Mouse (Mus musculus): ENCODE measurements around the gene Txnrd3. TPM values are rescaled to one million over a fixed set of nuclear protein-coding genes. Genes with fewer than 3 reads are reported as not detected.

Gene Txnrd3
- 6.6 and 8.0 TPM in 2 replicates for polyA plus RNA-seq (2015; fragmentation: Nextera tagmentation; extraction: Ambion mirVana)

DNA sequence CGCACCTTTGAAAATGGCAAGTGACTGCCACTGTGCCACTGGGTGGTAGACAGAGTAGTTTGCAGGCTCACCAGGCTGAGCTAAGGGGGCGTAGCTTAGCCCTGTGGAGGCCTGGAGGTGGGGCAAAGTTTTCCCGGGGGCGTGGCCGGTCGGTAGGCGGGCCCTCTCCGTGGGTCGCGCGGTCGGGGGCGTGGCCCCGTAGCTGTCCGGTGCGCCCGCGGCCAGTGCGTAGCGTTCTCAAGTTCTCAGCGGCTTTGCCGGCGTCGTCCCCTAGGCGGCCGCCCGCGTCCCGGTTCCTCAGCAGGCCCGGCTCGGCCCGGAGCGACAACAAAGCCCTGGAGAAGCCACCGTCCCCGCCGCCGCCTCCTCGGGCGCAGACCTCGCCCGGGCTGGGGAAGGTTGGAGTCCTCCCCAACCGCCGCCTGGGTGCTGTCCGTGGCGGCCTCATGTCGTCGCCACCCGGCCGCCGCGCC is at the start of gene Txnrd3:
Gene Txnrd3, plus strand, starts transcription at position 191 of the 473 bp plus-strand sequence.
- no peaks in the 10 kb centered on the region for H3K36me3 ChIP-seq (ENCODE audit: control insufficient read depth, insufficient read depth, low read length)
- H3K9ac ChIP-seq (ENCODE audit: low read length): peak within 1 kb of the TSS; percentile 78
- 0 out of 2 replicates have a peak, but pooled peaks cover 7% of the 10 kb centered on the region for H3K4me1 ChIP-seq (ENCODE audit: control insufficient read depth, insufficient read depth, low read length)
- no peaks in the 10 kb centered on the region for H3K27me3 ChIP-seq (ENCODE audit: control insufficient read depth, insufficient read depth, low read length)
- peak within 1 kb of the TSS; percentile 75 for H3K4me3 ChIP-seq (replicated peaks; ENCODE audit: low read length)
- WGBS: under 1% methylated on average over 50 of the region's 51 CpGs
- H3K27ac ChIP-seq (ENCODE audit: low read length): peak within 1 kb of the TSS; percentile 95
- no peaks in the 10 kb centered on the region for H3K9me3 ChIP-seq (replicated peaks; ENCODE audit: control insufficient read depth, low read length)
- peak within 1 kb of the TSS; percentile 90 for H3K4me2 ChIP-seq (ENCODE audit: low read depth, low read length)
- peak; percentile 93 for ATAC-seq (ENCODE audit: insufficient read depth, low FRiP score)

DNA sequence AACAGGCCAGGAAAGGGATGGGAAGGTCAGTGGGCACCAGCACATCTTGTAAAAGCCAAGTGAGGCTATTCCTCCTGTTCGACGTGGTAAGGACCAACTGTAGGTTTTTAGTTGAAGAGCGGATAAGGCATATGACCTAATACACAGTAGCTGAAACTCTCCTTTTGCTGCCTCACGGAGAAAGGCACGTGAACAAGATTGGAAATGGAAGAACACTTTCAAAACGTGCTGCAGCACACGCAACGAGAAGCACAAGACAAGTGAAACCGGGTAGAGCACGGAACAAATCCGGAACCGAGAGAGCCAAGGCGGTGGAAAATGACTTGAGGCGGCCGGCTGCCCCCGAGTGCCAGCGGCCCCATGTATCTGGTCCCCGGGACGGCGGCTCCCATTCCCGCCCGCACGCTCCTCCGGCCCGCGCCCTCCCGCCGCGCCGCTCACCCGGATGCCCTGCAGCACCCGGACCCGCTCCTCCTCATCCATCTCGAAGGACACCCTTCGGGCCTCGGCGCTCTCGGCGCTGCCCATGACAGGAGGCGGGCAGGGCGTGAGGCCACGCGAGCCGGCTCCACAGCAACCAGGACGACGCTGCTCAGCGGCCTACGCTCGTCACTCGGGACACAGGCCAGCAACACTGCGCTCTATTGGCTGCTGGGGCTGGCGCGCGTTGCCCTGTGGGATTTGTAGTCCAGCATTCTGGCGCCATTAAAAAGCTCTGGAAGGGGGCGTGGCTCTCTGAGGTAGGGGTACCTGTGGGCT is 48.6 kb upstream of the Txnrd3 start, which contains the start of gene Chchd6:
Gene Chchd6, minus strand, starts transcription at position 635 of the 759 bp plus-strand sequence.
- H3K27me3 ChIP-seq (ENCODE audit: control insufficient read depth, insufficient read depth, low read length): no peaks in the 10 kb centered on the region
- no peaks in the 10 kb centered on the region for H3K36me3 ChIP-seq (ENCODE audit: control insufficient read depth, insufficient read depth, low read length)
- H3K4me3 ChIP-seq (replicated peaks; ENCODE audit: low read length): peak within 1 kb of the TSS; percentile 83
- peak within 1 kb of the TSS; percentile 81 for H3K4me2 ChIP-seq (ENCODE audit: low read depth, low read length)
- H3K4me1 ChIP-seq (ENCODE audit: control insufficient read depth, insufficient read depth, low read length): no peaks in the 10 kb centered on the region
- peak within 1 kb of the TSS; percentile 86 for H3K9ac ChIP-seq (ENCODE audit: low read length)
- no peak within 1 kb of the TSS for H3K27ac ChIP-seq (ENCODE audit: low read length)
- WGBS: under 1% methylated on average over 56 of the region's 56 CpGs
- H3K9me3 ChIP-seq (replicated peaks; ENCODE audit: control insufficient read depth, low read length): no peaks in the 10 kb centered on the region
- ATAC-seq (ENCODE audit: insufficient read depth, low FRiP score): peak; percentile 100

DNA sequence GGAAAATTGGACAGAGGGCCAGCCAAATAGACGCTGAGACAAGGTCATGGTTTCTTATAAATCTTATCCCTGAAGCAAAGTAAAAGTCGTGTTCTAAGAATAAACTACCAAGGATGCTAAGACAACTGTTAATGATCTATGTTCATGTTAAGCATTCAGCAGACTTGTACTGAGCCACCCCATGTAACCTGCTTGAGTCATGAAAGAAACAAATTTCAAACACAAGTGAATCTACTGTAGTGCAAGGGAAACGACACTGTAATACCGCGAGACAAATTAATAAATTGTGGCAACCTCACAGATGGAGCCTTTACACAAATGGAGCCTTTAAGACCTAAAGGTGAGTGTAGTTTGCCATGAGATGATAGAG is 48.0 kb upstream of the Txnrd3 start:
- no peak overlapping the region for H3K9ac ChIP-seq (ENCODE audit: low read length)
- no peak for ATAC-seq (ENCODE audit: insufficient read depth, low FRiP score)
- no peaks in the 10 kb centered on the region for H3K4me1 ChIP-seq (ENCODE audit: control insufficient read depth, insufficient read depth, low read length)
- H3K27ac ChIP-seq (ENCODE audit: low read length): no peak overlapping the region
- no peaks in the 10 kb centered on the region for H3K9me3 ChIP-seq (replicated peaks; ENCODE audit: control insufficient read depth, low read length)
- no peaks in the 10 kb centered on the region for H3K27me3 ChIP-seq (ENCODE audit: control insufficient read depth, insufficient read depth, low read length)
- H3K36me3 ChIP-seq (ENCODE audit: control insufficient read depth, insufficient read depth, low read length): no peaks in the 10 kb centered on the region
- 23% methylated on average over 5 of the region's 5 CpGs for WGBS
- peak overlapping the region; percentile 83 for H3K4me3 ChIP-seq (replicated peaks; ENCODE audit: low read length)
- H3K4me2 ChIP-seq (ENCODE audit: low read depth, low read length): peak overlapping the region; percentile 81

DNA sequence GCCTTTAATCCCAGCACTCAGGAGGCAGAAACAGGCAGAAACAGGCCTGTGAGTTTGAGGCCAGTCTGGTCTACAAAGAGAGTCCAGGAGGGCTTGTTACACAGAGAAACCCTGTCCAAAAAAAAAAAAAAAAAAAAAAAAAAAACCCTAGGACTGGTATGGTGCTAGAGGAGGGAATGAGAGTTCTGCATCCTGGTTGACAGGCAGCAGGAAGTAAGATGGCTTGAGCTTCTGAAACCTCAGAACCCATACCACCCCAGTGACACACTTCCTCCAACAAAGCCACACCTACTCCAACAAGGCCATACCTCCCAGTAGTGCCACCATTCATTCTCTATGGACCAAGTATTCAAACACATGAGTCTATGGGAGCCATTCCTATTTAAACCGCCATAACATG is 47.3 kb upstream of the Txnrd3 start:
- Histone ChIP-seq H3K27me3 (ENCODE audit: control insufficient read depth, insufficient read depth, low read length) (no peaks in the 10 kb centered on the region), H3K4me3 (replicated peaks; ENCODE audit: low read length) (no peak overlapping the region), H3K4me1 (ENCODE audit: control insufficient read depth, insufficient read depth, low read length) (no peaks in the 10 kb centered on the region), H3K36me3 (ENCODE audit: control insufficient read depth, insufficient read depth, low read length) (no peaks in the 10 kb centered on the region), H3K9ac (ENCODE audit: low read length) (no peak overlapping the region), H3K27ac (ENCODE audit: low read length) (no peak overlapping the region), H3K4me2 (ENCODE audit: low read depth, low read length) (no peak overlapping the region), H3K9me3 (replicated peaks; ENCODE audit: control insufficient read depth, low read length) (no peaks in the 10 kb centered on the region)
- WGBS: 92% methylated on average over 1 of the region's 1 CpGs
- no peak for ATAC-seq (ENCODE audit: insufficient read depth, low FRiP score)

DNA sequence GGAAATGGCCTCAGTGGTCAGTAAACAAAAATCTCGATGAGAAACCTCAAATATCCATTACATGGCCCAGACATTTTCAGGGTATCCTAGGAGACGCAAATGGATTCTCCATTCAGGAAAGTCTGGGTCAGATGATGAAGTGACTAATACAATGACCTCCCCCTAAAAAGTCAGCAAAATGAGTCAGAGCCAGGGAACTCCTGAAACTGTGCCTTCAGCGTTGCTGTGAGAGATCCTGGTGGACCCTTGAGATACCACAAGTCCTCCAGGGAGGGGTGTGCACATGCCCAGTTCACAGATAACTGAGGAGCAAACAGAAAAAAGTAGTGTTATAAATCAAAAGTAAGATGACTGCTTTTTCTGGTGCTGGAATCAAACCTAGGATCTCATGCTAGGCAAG is 37.7 kb upstream of the Txnrd3 start:
- 55% methylated on average over 3 of the region's 3 CpGs for WGBS
- no peak for ATAC-seq (ENCODE audit: insufficient read depth, low FRiP score)
- no peaks in the 10 kb centered on the region for H3K4me1 ChIP-seq (ENCODE audit: control insufficient read depth, insufficient read depth, low read length)

DNA sequence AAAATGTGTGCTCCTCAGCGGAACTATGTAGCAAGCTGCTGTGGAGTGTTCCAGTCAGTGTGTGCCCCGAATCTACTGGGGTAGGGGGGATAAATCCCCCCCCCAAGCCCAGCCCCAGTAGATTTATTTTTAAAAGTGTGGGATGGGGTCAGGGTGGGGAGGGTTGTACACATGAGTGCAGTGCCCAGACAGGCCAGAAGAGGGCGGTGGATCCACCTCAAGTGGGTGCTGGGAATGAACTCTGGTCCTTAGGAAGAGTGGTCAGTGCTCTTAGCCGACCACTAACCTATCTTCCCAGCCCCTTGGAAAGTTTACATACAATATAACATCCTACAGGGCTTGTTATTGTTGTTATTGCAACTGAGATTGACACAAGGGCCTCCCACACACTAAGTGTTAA is 35.8 kb upstream of the Txnrd3 start:
- no peak overlapping the region for H3K27ac ChIP-seq (ENCODE audit: low read length)
- no peaks in the 10 kb centered on the region for H3K4me1 ChIP-seq (ENCODE audit: control insufficient read depth, insufficient read depth, low read length)
- H3K36me3 ChIP-seq (ENCODE audit: control insufficient read depth, insufficient read depth, low read length): no peaks in the 10 kb centered on the region
- no peak overlapping the region for H3K4me3 ChIP-seq (replicated peaks; ENCODE audit: low read length)
- ATAC-seq (ENCODE audit: insufficient read depth, low FRiP score): no peak
- WGBS: 37% methylated on average over 4 of the region's 4 CpGs
- H3K4me2 ChIP-seq (ENCODE audit: low read depth, low read length): no peak overlapping the region
- H3K9ac ChIP-seq (ENCODE audit: low read length): no peak overlapping the region
- H3K9me3 ChIP-seq (replicated peaks; ENCODE audit: control insufficient read depth, low read length): no peaks in the 10 kb centered on the region
- H3K27me3 ChIP-seq (ENCODE audit: control insufficient read depth, insufficient read depth, low read length): no peaks in the 10 kb centered on the region

More for the DNA sequence above, 37.7 kb upstream of the Txnrd3 start:
- H3K9me3 ChIP-seq (replicated peaks; ENCODE audit: control insufficient read depth, low read length): no peaks in the 10 kb centered on the region
- H3K36me3 ChIP-seq (ENCODE audit: control insufficient read depth, insufficient read depth, low read length): no peaks in the 10 kb centered on the region
- H3K4me2 ChIP-seq (ENCODE audit: low read depth, low read length): no peak overlapping the region
- H3K9ac ChIP-seq (ENCODE audit: low read length): no peak overlapping the region
- no peak overlapping the region for H3K27ac ChIP-seq (ENCODE audit: low read length)
- H3K27me3 ChIP-seq (ENCODE audit: control insufficient read depth, insufficient read depth, low read length): no peaks in the 10 kb centered on the region
- no peak overlapping the region for H3K4me3 ChIP-seq (replicated peaks; ENCODE audit: low read length)

DNA sequence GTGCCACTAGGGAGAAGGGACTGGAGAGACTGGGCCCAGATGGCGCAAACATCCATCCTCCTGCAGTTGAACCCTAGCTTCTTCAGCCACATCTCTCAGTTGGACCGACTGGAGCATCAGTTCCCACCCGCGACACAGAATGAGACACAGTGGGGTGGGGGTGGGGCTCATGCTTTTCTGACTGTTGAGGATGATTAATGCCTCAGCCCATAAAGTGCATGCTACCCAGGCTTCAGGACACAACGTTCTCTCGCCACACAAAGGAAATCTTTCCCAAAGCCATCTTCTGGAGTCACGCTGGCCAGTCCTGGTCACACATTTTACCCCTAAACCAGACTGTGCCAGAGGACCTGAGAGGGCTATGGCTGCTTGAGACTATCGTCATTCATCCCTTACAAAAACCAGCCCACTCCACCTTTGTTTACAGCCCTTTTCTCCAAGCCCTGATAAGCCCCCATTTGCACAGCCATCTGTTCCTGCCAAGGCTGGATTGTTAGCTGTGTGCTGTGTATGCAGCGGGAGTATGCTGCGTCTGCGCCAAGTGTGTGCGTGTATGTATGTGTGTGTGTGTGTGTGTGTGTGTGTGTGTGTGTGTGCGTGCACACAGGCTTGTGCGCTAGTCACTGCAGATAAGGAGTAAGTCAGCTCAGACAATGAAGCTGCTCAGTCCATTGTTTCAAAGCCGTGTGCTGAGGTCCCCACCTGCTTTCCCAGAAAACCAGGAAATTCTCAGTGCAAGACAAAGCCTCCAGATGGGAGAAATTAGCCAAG is 30.3 kb upstream of the Txnrd3 start:
- Histone ChIP-seq H3K4me1 (ENCODE audit: control insufficient read depth, insufficient read depth, low read length) (no peaks in the 10 kb centered on the region), H3K27me3 (ENCODE audit: control insufficient read depth, insufficient read depth, low read length) (no peaks in the 10 kb centered on the region), H3K9me3 (replicated peaks; ENCODE audit: control insufficient read depth, low read length) (no peaks in the 10 kb centered on the region), H3K4me2 (ENCODE audit: low read depth, low read length) (no peak overlapping the region), H3K36me3 (ENCODE audit: control insufficient read depth, insufficient read depth, low read length) (no peaks in the 10 kb centered on the region), H3K4me3 (replicated peaks; ENCODE audit: low read length) (no peak overlapping the region), H3K27ac (ENCODE audit: low read length) (no peak overlapping the region), H3K9ac (ENCODE audit: low read length) (no peak overlapping the region)
- WGBS: 28% methylated on average over 15 of the region's 15 CpGs
- peak; percentile 77 for ATAC-seq (ENCODE audit: insufficient read depth, low FRiP score)

DNA sequence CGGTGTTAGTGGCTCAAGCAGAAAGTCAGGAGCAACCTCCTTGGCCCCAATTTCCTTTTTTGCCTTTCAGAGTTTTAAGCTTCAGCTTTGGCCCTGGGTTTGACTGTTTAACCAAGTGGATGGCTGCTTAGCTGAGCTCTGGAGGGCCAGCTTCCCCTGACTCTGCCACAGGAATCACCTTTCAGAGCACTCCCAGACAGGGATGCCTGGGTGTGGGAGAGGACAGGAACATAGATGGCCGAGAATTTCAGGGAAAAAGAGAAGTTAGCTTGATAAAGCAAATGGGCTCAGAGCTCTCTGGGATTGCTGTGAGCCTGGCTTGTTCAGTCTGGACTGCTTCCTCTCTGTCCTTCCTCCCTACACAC is 29.7 kb upstream of the Txnrd3 start:
- Histone ChIP-seq H3K27me3 (ENCODE audit: control insufficient read depth, insufficient read depth, low read length) (no peaks in the 10 kb centered on the region), H3K27ac (ENCODE audit: low read length) (no peak overlapping the region), H3K4me1 (ENCODE audit: control insufficient read depth, insufficient read depth, low read length) (no peaks in the 10 kb centered on the region), H3K36me3 (ENCODE audit: control insufficient read depth, insufficient read depth, low read length) (no peaks in the 10 kb centered on the region), H3K9me3 (replicated peaks; ENCODE audit: control insufficient read depth, low read length) (no peaks in the 10 kb centered on the region), H3K9ac (ENCODE audit: low read length) (no peak overlapping the region), H3K4me2 (ENCODE audit: low read depth, low read length) (no peak overlapping the region), H3K4me3 (replicated peaks; ENCODE audit: low read length) (no peak overlapping the region)
- 5% methylated on average over 2 of the region's 2 CpGs for WGBS
- no peak for ATAC-seq (ENCODE audit: insufficient read depth, low FRiP score)

Data from stomach, embryonic 16.5 days (tissue).